Mouse (Mus musculus): ENCODE data around the gene Arap1. TPM values are rescaled to one million over a fixed set of nuclear protein-coding genes. Genes with fewer than 3 reads are reported as not detected.
A peak's percentile ranks its signal among the peaks of the same experiment; 100 is the strongest.

Arap1 gene
- polyA plus RNA-seq, 1 experiment from 2014 or later = 11.3 TPM

DNA sequence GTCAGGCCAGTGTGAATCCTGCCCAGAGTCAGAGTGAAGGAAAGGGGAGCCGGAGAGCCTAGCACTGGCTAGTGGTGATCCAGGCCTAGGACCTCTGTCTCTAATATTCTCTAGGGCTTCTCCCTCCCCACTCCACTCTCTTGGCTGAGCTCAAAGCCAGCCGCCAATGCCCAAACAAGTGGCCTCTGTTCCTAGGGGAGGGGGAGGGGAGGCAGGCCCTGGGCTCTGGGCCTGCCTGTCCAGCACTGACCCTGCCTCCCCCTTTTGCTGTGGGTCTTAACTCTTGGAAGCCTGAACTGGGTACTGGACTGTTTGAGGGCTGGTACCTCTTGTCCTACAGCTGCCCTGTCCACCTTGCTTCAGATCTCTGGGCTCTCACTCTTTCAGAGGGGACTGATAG is 2.0 kb downstream of the Arap1 start:
- peaks cover 9% of the 10 kb centered on the region for H3K27me3 ChIP-seq (ENCODE audit: control insufficient read depth, insufficient read depth, low read length)
- no peak overlapping the region; the same call in 1 of the 2 replicates for H3K9ac ChIP-seq
- ATAC-seq (ENCODE audit: low FRiP score) (0 out of 2 replicates have a peak, but pooled peaks have one; percentile 33), DNase-seq (ENCODE audit: low spot score) (no peak)
- no peak overlapping the region for H3K4me3 ChIP-seq (replicated peaks; ENCODE audit: low read length)
- no peaks in the 10 kb centered on the region for H3K36me3 ChIP-seq (replicated peaks; ENCODE audit: control insufficient read depth, insufficient read depth)
- H3K27ac ChIP-seq = no peak overlapping the region
- H3K9me3 ChIP-seq (ENCODE audit: control insufficient read depth, low read length) = no peaks in the 10 kb centered on the region
- 36% methylated on average over 2 of the region's 2 CpGs for WGBS
- H3K4me1 ChIP-seq (replicated peaks; ENCODE audit: control insufficient read depth, insufficient read depth, low read length) = peaks cover 4% of the 10 kb centered on the region; the same call in 1 of the 2 replicates
- H3K4me2 ChIP-seq (replicated peaks) = no peak overlapping the region

DNA sequence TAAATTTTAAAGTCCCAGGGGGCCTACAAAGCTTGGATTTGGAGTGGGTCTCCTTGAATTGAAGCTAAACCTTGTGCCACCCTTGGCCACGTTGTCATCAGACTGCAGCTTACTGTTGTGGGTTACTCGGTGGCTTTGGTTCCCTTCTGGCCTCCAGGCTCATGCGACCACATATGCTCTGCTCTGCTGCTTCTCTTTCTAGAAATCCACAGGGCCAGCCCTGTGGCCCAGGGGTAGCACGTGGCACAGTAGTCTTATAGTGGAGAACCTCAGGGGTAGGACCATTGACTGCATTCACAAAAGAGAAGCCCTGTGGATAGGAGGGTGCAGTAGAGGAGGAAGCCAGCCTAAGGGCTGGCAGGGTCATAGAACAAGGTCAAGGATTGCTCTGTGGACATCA is 4.5 kb downstream of the Arap1 start:
- Histone ChIP-seq H3K9ac (no peak overlapping the region), H3K9me3 (ENCODE audit: control insufficient read depth, low read length) (no peaks in the 10 kb centered on the region), H3K4me1 (replicated peaks; ENCODE audit: control insufficient read depth, insufficient read depth, low read length) (peaks cover 3% of the 10 kb centered on the region; the same call in 1 of the 2 replicates), H3K36me3 (replicated peaks; ENCODE audit: control insufficient read depth, insufficient read depth) (no peaks in the 10 kb centered on the region), H3K4me2 (replicated peaks) (no peak overlapping the region), H3K4me3 (replicated peaks; ENCODE audit: low read length) (no peak overlapping the region), H3K27ac (no peak overlapping the region), H3K27me3 (ENCODE audit: control insufficient read depth, insufficient read depth, low read length) (peaks cover 9% of the 10 kb centered on the region)
- no peak for DNase-seq (ENCODE audit: low spot score)
- ATAC-seq (ENCODE audit: low FRiP score) = no peak
- 87% methylated on average over 4 of the region's 4 CpGs for WGBS

DNA sequence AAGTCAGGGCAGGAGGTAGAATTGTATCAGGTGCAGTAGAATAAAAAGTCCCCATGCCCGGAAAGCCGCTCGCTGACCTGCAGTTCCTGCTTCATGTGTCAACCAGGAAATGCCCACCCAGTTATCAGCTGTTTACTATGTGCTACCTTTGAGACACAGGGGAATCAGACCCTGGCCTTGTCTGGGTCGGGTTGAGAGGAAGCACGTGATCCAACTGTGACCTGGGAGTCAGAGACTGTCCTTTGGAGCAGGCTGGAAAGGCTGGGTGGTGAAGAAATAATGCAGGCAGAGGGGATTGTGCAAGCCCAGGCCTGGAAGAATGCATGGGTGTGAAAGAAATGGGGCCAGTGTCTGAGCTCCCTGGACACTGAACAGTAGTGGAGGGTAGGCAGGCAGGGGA is 6.6 kb downstream of the Arap1 start:
- no peaks in the 10 kb centered on the region for H3K4me1 ChIP-seq (replicated peaks; ENCODE audit: control insufficient read depth, insufficient read depth, low read length)
- no peaks in the 10 kb centered on the region for H3K36me3 ChIP-seq (replicated peaks; ENCODE audit: control insufficient read depth, insufficient read depth)
- no peaks in the 10 kb centered on the region for H3K27me3 ChIP-seq (ENCODE audit: control insufficient read depth, insufficient read depth, low read length)
- no peaks in the 10 kb centered on the region for H3K9me3 ChIP-seq (ENCODE audit: control insufficient read depth, low read length)
- H3K4me3 ChIP-seq (replicated peaks; ENCODE audit: low read length) = no peak overlapping the region
- no peak overlapping the region for H3K9ac ChIP-seq
- H3K4me2 ChIP-seq (replicated peaks) = no peak overlapping the region
- 80% methylated on average over 5 of the region's 5 CpGs for WGBS
- H3K27ac ChIP-seq = no peak overlapping the region
- DNase-seq (ENCODE audit: low spot score) = no peak
- ATAC-seq (ENCODE audit: low FRiP score) = no peak

DNA sequence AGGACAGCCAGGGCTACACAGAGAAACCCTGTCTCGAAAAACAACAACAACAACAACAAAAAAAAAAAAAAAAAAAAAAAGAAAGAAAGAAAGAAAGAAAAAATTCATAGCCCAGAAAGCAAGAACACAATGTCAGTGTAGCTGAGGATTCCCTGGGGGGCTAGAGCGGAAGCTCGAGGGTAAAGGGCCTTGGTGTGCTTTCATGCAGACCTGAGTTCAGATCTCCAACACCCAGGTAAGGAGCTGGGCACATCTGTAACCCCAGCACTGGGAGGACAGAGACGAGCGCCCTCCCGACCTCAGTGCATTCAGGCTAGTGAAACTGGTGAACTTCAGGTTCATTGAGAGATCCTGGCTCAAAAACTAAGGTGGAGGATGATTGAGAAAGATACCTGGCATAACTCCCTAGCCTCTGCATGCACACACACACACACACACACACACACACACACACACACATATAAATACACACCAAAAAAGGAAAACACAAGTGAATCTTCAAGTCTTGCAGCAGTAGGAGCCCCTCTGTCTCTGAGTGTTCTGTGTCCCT is 7.8 kb downstream of the Arap1 start:
- no peaks in the 10 kb centered on the region for H3K27me3 ChIP-seq (ENCODE audit: control insufficient read depth, insufficient read depth, low read length)
- no peaks in the 10 kb centered on the region for H3K4me1 ChIP-seq (replicated peaks; ENCODE audit: control insufficient read depth, insufficient read depth, low read length)
- H3K4me3 ChIP-seq (replicated peaks; ENCODE audit: low read length) = no peak overlapping the region
- H3K9ac ChIP-seq = no peak overlapping the region
- no peaks in the 10 kb centered on the region for H3K9me3 ChIP-seq (ENCODE audit: control insufficient read depth, low read length)
- WGBS = 89% methylated on average over 6 of the region's 6 CpGs
- no peak overlapping the region for H3K27ac ChIP-seq
- ATAC-seq (ENCODE audit: low FRiP score) = no peak
- no peak for DNase-seq (ENCODE audit: low spot score)
- H3K36me3 ChIP-seq (replicated peaks; ENCODE audit: control insufficient read depth, insufficient read depth) = no peaks in the 10 kb centered on the region
- no peak overlapping the region for H3K4me2 ChIP-seq (replicated peaks)

DNA sequence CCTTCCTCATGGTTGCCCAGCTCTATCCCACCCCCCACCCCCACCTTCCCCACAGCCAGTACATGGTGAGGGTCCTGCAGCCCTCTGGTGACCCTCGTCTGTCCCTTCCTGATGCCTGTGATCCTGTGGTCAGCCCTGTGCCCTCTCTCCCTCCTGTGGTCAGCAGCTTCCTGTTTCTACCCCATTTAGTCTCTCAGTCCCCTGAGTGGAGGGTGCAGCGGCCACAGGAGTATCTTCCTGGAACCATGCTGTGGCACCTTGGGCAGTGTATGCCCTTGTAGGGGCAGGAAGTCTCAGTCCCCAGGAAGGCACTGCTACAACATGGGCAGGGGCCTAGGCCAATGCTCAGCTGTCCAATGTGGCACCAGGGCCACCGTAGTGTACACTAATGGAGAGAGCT is 9.0 kb downstream of the Arap1 start:
- no peaks in the 10 kb centered on the region for H3K36me3 ChIP-seq (replicated peaks; ENCODE audit: control insufficient read depth, insufficient read depth)
- H3K27me3 ChIP-seq (ENCODE audit: control insufficient read depth, insufficient read depth, low read length) = no peaks in the 10 kb centered on the region
- H3K4me3 ChIP-seq (replicated peaks; ENCODE audit: low read length) = no peak overlapping the region
- no peaks in the 10 kb centered on the region for H3K9me3 ChIP-seq (ENCODE audit: control insufficient read depth, low read length)
- no peak overlapping the region for H3K9ac ChIP-seq
- H3K27ac ChIP-seq = no peak overlapping the region
- H3K4me2 ChIP-seq (replicated peaks) = no peak overlapping the region
- ATAC-seq (ENCODE audit: low FRiP score) (no peak), DNase-seq (ENCODE audit: low spot score) (no peak)
- no peaks in the 10 kb centered on the region for H3K4me1 ChIP-seq (replicated peaks; ENCODE audit: control insufficient read depth, insufficient read depth, low read length)
- WGBS = 67% methylated on average over 3 of the region's 3 CpGs

DNA sequence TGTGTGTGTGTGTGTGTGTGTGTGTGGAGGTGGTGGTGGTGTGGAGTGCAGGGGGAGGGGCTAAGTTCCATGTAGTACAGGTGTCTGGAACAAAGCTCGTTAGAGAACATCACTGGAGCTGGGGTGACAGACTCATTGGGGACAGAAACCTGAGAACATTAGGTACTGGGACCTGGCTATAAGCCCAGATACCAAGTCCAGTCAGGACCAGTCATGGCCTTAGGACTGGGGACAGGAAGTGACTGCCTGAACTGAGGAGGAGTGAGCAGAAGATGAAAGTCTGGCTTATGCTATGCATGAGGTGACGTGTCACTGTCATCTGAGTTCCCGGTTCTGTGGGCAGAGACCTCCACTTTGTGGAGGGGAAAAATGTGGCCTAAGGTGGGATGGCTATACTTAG is 12.5 kb downstream of the Arap1 start:
- Histone ChIP-seq H3K4me3 (replicated peaks; ENCODE audit: low read length) (no peak overlapping the region), H3K9me3 (ENCODE audit: control insufficient read depth, low read length) (no peaks in the 10 kb centered on the region), H3K27me3 (ENCODE audit: control insufficient read depth, insufficient read depth, low read length) (no peaks in the 10 kb centered on the region), H3K4me2 (replicated peaks) (no peak overlapping the region), H3K4me1 (replicated peaks; ENCODE audit: control insufficient read depth, insufficient read depth, low read length) (no peaks in the 10 kb centered on the region), H3K27ac (no peak overlapping the region), H3K36me3 (replicated peaks; ENCODE audit: control insufficient read depth, insufficient read depth) (no peaks in the 10 kb centered on the region), H3K9ac (no peak overlapping the region)
- 78% methylated on average over 3 of the region's 3 CpGs for WGBS
- ATAC-seq (ENCODE audit: low FRiP score) (no peak), DNase-seq (ENCODE audit: low spot score) (no peak)

DNA sequence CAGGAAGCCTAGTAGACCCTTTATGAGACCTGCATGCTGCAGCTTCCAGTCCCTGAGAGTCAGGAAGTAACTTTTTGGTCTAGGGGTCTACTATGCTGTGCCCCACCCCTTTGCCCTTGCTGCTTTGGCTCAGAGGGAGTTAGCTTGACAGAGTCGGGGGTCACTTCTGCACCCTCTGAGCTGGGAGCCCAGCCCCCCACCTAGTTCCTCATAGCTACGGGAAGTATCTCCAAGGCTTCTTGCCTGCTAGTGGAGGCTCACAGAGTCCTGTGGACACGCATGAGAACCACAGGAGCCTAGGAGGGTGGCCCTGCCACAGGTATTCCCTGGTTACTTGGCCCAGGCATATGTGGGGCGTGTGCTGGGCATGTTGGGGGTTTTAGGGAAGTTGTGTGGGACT is 13.2 kb downstream of the Arap1 start:
- 84% methylated on average over 4 of the region's 4 CpGs for WGBS
- DNase-seq (ENCODE audit: low spot score) = no peak
- Histone ChIP-seq H3K27me3 (ENCODE audit: control insufficient read depth, insufficient read depth, low read length) (no peaks in the 10 kb centered on the region), H3K9me3 (ENCODE audit: control insufficient read depth, low read length) (no peaks in the 10 kb centered on the region), H3K27ac (no peak overlapping the region), H3K36me3 (replicated peaks; ENCODE audit: control insufficient read depth, insufficient read depth) (no peaks in the 10 kb centered on the region), H3K9ac (no peak overlapping the region), H3K4me1 (replicated peaks; ENCODE audit: control insufficient read depth, insufficient read depth, low read length) (no peaks in the 10 kb centered on the region), H3K4me3 (replicated peaks; ENCODE audit: low read length) (no peak overlapping the region), H3K4me2 (replicated peaks) (no peak overlapping the region)
- ATAC-seq (ENCODE audit: low FRiP score) = no peak

DNA sequence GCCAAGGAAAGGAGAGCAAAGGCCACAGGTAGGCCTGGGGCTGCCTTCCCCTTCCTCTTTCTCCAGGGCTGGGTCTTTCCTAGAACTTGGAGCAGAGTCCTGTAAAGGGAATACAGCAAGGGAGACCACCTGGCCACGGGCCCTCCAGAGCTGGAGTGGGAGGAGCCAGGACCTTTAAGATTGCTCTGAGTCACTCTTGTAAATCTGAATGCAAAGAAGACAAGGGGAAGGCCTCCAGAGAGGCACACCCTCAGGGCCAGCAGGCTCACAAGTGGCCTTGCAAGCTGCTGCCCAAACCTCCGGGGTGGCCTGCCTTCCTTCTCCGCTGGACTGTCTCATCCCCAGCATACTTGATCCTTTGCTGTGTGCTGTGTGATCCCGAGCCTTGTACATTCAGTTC is 13.9 kb downstream of the Arap1 start:
- WGBS = 76% methylated on average over 4 of the region's 4 CpGs
- no peak overlapping the region for H3K4me2 ChIP-seq (replicated peaks)
- ATAC-seq (ENCODE audit: low FRiP score) (no peak), DNase-seq (ENCODE audit: low spot score) (no peak)
- no peak overlapping the region for H3K4me3 ChIP-seq (replicated peaks; ENCODE audit: low read length)
- no peak overlapping the region for H3K9ac ChIP-seq
- H3K27me3 ChIP-seq (ENCODE audit: control insufficient read depth, insufficient read depth, low read length) = no peaks in the 10 kb centered on the region
- no peak overlapping the region for H3K27ac ChIP-seq
- H3K9me3 ChIP-seq (ENCODE audit: control insufficient read depth, low read length) = no peaks in the 10 kb centered on the region
- no peaks in the 10 kb centered on the region for H3K4me1 ChIP-seq (replicated peaks; ENCODE audit: control insufficient read depth, insufficient read depth, low read length)
- no peaks in the 10 kb centered on the region for H3K36me3 ChIP-seq (replicated peaks; ENCODE audit: control insufficient read depth, insufficient read depth)

DNA sequence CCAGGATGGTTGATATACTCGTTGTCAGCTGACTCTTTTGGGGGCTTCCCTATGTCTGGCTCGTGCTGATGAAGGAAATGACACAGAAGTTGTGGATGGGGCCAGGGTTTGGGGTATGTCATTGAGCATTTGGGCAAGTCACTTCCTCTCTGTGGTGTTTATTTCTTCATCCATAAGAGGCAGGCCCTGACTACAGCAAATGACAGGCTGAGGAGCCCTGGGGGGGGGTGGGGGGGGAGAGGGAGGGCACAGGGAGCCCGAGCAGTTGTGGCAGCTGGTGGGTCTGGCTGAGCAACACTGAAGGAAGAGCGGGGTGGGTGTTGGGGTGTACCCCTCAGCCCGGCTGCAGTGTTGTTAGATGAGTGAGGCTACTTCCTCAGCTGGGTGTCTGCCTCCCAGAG is 14.9 kb downstream of the Arap1 start:
- H3K4me3 ChIP-seq (replicated peaks; ENCODE audit: low read length) = no peak overlapping the region
- H3K4me2 ChIP-seq (replicated peaks) = no peak overlapping the region
- no peaks in the 10 kb centered on the region for H3K9me3 ChIP-seq (ENCODE audit: control insufficient read depth, low read length)
- WGBS = 80% methylated on average over 5 of the region's 5 CpGs
- no peaks in the 10 kb centered on the region for H3K27me3 ChIP-seq (ENCODE audit: control insufficient read depth, insufficient read depth, low read length)
- no peaks in the 10 kb centered on the region for H3K4me1 ChIP-seq (replicated peaks; ENCODE audit: control insufficient read depth, insufficient read depth, low read length)
- no peak overlapping the region for H3K27ac ChIP-seq
- ATAC-seq (ENCODE audit: low FRiP score) (no peak), DNase-seq (ENCODE audit: low spot score) (no peak)
- no peaks in the 10 kb centered on the region for H3K36me3 ChIP-seq (replicated peaks; ENCODE audit: control insufficient read depth, insufficient read depth)
- H3K9ac ChIP-seq = no peak overlapping the region

DNA sequence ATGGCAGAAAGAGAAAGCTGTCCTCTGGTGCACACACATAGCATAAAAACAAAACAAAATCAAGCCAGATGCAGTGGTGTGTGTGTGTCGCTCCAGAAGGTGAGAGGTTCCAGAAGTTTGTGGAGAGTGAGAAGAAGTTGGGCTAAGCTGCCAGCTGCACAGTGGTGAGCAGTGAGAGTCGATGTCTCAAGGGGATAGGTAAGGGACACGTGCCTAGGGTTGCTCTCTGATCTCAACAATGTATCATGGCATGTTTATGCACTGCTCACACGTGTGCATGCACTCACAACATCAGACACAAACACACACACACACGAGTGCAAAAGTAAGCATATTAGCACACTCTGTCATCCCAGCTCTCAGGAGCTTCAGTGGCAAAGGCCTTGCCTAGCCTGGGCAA is 16.0 kb downstream of the Arap1 start:
- ATAC-seq (ENCODE audit: low FRiP score) (no peak), DNase-seq (ENCODE audit: low spot score) (no peak)
- Histone ChIP-seq H3K27ac (no peak overlapping the region), H3K4me3 (replicated peaks; ENCODE audit: low read length) (no peak overlapping the region), H3K36me3 (replicated peaks; ENCODE audit: control insufficient read depth, insufficient read depth) (no peaks in the 10 kb centered on the region), H3K9ac (no peak overlapping the region), H3K4me2 (replicated peaks) (no peak overlapping the region), H3K27me3 (ENCODE audit: control insufficient read depth, insufficient read depth, low read length) (no peaks in the 10 kb centered on the region), H3K4me1 (replicated peaks; ENCODE audit: control insufficient read depth, insufficient read depth, low read length) (no peaks in the 10 kb centered on the region), H3K9me3 (ENCODE audit: control insufficient read depth, low read length) (no peaks in the 10 kb centered on the region)
- 68% methylated on average over 5 of the region's 5 CpGs for WGBS

All from hindbrain, embryonic 14.5 days (tissue).